Mouse (Mus musculus): ENCODE measurements at regions not wholly inside any gene's neighbourhood (a gene's known extent, or its start where the extent isn't known, plus 50 kb on each side); places are given as distances from the start of the nearest gene placed in this dataset.

GRCm38 (mm10) chr13:84133249-84133648 lies 88.8 kb upstream of the Tmem161b start:
- ChIA-PET CTCF (no interaction called here), POLR2A (no interaction called here)

- ChIA-PET POLR2A (no interaction called here), CTCF (no interaction called here)
Measured at GRCm38 (mm10) chr13:84140835-84141234, 81.3 kb upstream of the Tmem161b start.

DNA sequence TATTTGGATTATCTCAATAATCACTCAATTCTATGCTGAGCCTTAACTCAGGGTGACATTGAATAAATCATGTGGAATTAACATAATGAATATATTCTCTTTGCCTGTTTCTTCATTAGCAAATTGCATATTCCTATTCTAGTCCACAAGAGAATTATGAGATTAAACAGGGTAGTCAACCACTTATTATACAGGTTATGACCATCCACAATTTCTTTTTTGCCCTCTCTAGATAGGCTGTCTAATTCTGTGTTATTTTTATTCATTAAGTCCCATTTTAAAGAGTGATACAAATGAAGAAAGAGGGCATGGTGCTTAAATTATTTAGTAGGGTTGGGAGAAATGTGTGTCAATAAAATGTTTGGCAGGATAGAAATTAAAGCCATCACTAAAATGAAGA lies 70.8 kb upstream of the Tmem161b start:
- ChIA-PET POLR2A (no interaction called here), CTCF (no interaction called here)

GRCm38 (mm10) chr13:84152712-84153111 lies 69.4 kb upstream of the Tmem161b start:
- ChIA-PET POLR2A (interaction anchor here in 1 of 4 experiments (0.6 kb wide), 1 partner anchor 501 kb away, joined by 3 read pairs; no protein-coding TSS in a partner anchor), CTCF (no interaction called here)

DNA sequence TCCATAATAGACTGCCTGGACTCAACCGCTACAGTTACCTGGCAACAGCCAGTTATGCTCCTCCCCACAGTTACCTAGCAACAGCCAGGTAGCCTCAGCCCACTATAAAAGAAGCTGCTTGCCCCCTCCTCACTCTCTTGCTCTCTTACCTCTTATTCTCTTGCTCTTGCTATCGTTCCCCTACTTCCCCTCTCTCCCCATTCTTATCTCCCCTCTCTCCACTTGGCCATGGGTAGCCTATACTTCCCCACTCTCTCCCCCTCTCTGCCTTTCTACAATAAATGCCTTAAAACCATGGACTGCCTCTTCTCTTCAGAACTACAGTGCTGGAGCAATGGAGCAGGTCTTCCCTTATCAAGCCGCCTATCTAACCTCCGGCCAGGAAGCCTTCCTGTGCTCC lies 68.4 kb upstream of the Tmem161b start:
- CTCF ChIA-PET, result no interaction called here
- POLR2A ChIA-PET, result no interaction called here
